28 mouse cellular contexts compared by ENCODE assay signal in the genomic region with DNA sequence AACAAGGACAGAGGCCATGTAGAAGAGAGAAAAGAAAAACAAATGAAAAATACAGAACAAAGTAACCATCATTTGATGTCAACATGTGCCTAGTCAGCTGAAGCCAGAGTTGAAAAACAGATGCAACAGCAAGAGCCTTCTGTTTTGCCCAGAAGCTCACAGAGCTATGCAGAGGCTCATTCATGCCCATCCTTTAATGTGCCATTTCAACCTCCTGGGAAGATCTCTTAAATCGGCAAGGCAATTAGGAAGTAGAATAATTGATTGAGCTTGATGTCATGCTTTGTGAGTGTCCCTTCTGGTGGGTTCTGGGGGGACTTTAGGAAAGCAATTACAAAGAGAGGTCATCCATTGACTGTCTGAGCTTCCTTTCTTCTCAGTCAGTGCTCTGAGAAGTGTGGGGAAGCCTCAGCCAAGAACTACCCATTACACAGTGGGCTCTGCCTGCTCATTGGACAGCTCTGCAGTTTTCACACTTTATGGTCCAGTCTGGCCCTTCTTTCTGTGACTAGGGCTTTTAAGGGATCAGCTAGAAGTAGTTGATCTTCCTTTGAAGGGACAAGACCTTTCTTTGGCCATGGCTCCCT.
DNase-seq lines count a peak whose midpoint lies in the region; ATAC-seq and TF ChIP-seq lines count a peak whose summit lies in the region.
"Had no signal": no experiment of that assay in that cellular context is flagged by ENCODE, and none has a peak within 500 bp of the region (broad histone marks: within the 10 kb centered on the region; RNA-seq: fewer than 3 reads in every experiment).

No protein-coding gene starts in this region.

- H3K36me3 ChIP-seq in forebrain, postnatal 0 days (ENCODE audit: insufficient read depth) = no peaks in the 10 kb centered on the region
- H3K36me3 ChIP-seq in forebrain, embryonic 16.5 days (ENCODE audit: control insufficient read depth, insufficient read depth) = no peaks in the 10 kb centered on the region
- H3K36me3 ChIP-seq in neural tube, embryonic 13.5 days = no peaks in the 10 kb centered on the region
- no peaks in the 10 kb centered on the region for H3K36me3 ChIP-seq in hindbrain, postnatal 0 days (ENCODE audit: insufficient read depth, low read length)
- H3K36me3 ChIP-seq in stomach, postnatal 0 days (ENCODE audit: control insufficient read depth, insufficient read depth, low read length) = no peaks in the 10 kb centered on the region
- H3K36me3 ChIP-seq: G1E; kidney, embryonic 15.5 days; limb, embryonic 13.5 days; lung, embryonic 15.5 days; midbrain, embryonic 12.5 days; neural tube, embryonic 12.5 days had no signal

- no peak overlapping the region for H3K9ac ChIP-seq in forebrain, postnatal 0 days
- H3K9ac ChIP-seq in forebrain, embryonic 16.5 days (replicated peaks; ENCODE audit: low read depth, low read length) = no peak overlapping the region
- H3K9ac ChIP-seq in neural tube, embryonic 13.5 days = no peak overlapping the region
- no peak overlapping the region for H3K9ac ChIP-seq in hindbrain, postnatal 0 days (replicated peaks; ENCODE audit: low read length)
- H3K9ac ChIP-seq in stomach, postnatal 0 days (ENCODE audit: low read length) = no peak overlapping the region
- H3K9ac ChIP-seq: kidney, embryonic 15.5 days; limb, embryonic 13.5 days; lung, embryonic 15.5 days; midbrain, embryonic 12.5 days; neural tube, embryonic 12.5 days had no signal

- no peak for TF ChIP-seq CTCF in forebrain, postnatal 0 days (IDR thresholded peaks at IDR 0.05; ENCODE audit: low read depth)
- TF ChIP-seq CTCF in hindbrain, postnatal 0 days (IDR thresholded peaks at IDR 0.05; ENCODE audit: low read depth) = no peak
- no peak for TF ChIP-seq CTCF in stomach, postnatal 0 days (IDR thresholded peaks at IDR 0.05; ENCODE audit: low read depth)

- no peak for DNase-seq in forebrain, postnatal 0 days
- no peak for DNase-seq in neural tube, embryonic 10.5 days (ENCODE audit: extremely low spot score, low spot score)
- peak; percentile 4 for DNase-seq in hindbrain, postnatal 0 days (ENCODE audit: low spot score)
- DNase-seq in stomach, postnatal 0 days (ENCODE audit: low spot score) = no peak
- DNase-seq: adrenal gland, postnatal 25 days; cerebellum, adult 2 months; cerebellum, postnatal 14 days; gastrocnemius, postnatal 10 days; kidney, adult 11 months; kidney, postnatal 36 days; right cerebral cortex, postnatal 4 days; thymus, adult 2 months; thymus, postnatal 36 days had no signal

- WGBS in forebrain, postnatal 0 days = 38% methylated on average over 1 of the region's 1 CpGs
- 46% methylated on average over 1 of the region's 1 CpGs for WGBS in forebrain, embryonic 16.5 days
- WGBS in neural tube, embryonic 13.5 days = 16% methylated on average over 1 of the region's 1 CpGs
- WGBS in hindbrain, postnatal 0 days = 19% methylated on average over 1 of the region's 1 CpGs
- WGBS in stomach, postnatal 0 days = 75% methylated on average over 1 of the region's 1 CpGs

- H3K4me1 ChIP-seq in forebrain, postnatal 0 days (ENCODE audit: insufficient read depth) = no peaks in the 10 kb centered on the region
- no peaks in the 10 kb centered on the region for H3K4me1 ChIP-seq in forebrain, embryonic 16.5 days (replicated peaks; ENCODE audit: control insufficient read depth, insufficient read depth, low read length)
- no peaks in the 10 kb centered on the region for H3K4me1 ChIP-seq in neural tube, embryonic 13.5 days (replicated peaks)
- no peaks in the 10 kb centered on the region for H3K4me1 ChIP-seq in hindbrain, postnatal 0 days (ENCODE audit: insufficient read depth, low read length)
- no peaks in the 10 kb centered on the region for H3K4me1 ChIP-seq in stomach, postnatal 0 days (replicated peaks; ENCODE audit: control insufficient read depth, insufficient read depth)
- H3K4me1 ChIP-seq: kidney, embryonic 15.5 days; limb, embryonic 13.5 days; lung, embryonic 15.5 days; midbrain, embryonic 12.5 days; neural tube, embryonic 12.5 days had no signal

- no peak overlapping the region for H3K4me3 ChIP-seq in forebrain, postnatal 0 days (ENCODE audit: low read depth, low read length)
- H3K4me3 ChIP-seq in forebrain, embryonic 16.5 days (replicated peaks; ENCODE audit: low read length) = no peak overlapping the region
- H3K4me3 ChIP-seq in neural tube, embryonic 13.5 days = no peak overlapping the region
- no peak overlapping the region for H3K4me3 ChIP-seq in hindbrain, postnatal 0 days (ENCODE audit: low read length)
- no peak overlapping the region for H3K4me3 ChIP-seq in stomach, postnatal 0 days (ENCODE audit: low read depth, low read length)
- H3K4me3 ChIP-seq: erythroblast, embryonic 14.5 days; kidney, embryonic 15.5 days; layer of hippocampus, adult 2 months; left cerebral cortex, adult 2 months; limb, embryonic 13.5 days; lung, embryonic 15.5 days; midbrain, embryonic 12.5 days; neural tube, embryonic 12.5 days had no signal

- H3K4me2 ChIP-seq in forebrain, postnatal 0 days (ENCODE audit: low read depth) = no peak overlapping the region
- H3K4me2 ChIP-seq in forebrain, embryonic 16.5 days (ENCODE audit: low read length) = no peak overlapping the region
- H3K4me2 ChIP-seq in neural tube, embryonic 13.5 days = no peak overlapping the region
- H3K4me2 ChIP-seq in hindbrain, postnatal 0 days (ENCODE audit: low read depth, low read length) = no peak overlapping the region
- H3K4me2 ChIP-seq in stomach, postnatal 0 days (replicated peaks; ENCODE audit: low read depth) = no peak overlapping the region
- H3K4me2 ChIP-seq: kidney, embryonic 15.5 days; limb, embryonic 13.5 days; liver, embryonic 11.5 days; lung, embryonic 15.5 days; midbrain, embryonic 12.5 days; neural tube, embryonic 12.5 days had no signal

- ATAC-seq in forebrain, postnatal 0 days = peak; percentile 12; the same call in 1 of the 2 replicates
- ATAC-seq in forebrain, embryonic 16.5 days = no peak
- peak; percentile 65 for ATAC-seq in neural tube, embryonic 13.5 days (ENCODE audit: low read depth)
- peak; percentile 72 for ATAC-seq in hindbrain, postnatal 0 days
- no peak for ATAC-seq in stomach, postnatal 0 days (ENCODE audit: low FRiP score, low TSS enrichment)
- no peak for ATAC-seq in megakaryocyte-erythroid progenitor cell, adult 5-6 weeks (replicated peaks; ENCODE audit: low FRiP score, low TSS enrichment, poor library complexity, severe bottlenecking)
- ATAC-seq in CD4-positive, CD25-positive, alpha-beta regulatory T cell, adult 4 months = no peak
- ATAC-seq: inflammation-experienced regulatory T-cells, adult 6 months had no signal

- H3K9me3 ChIP-seq in forebrain, postnatal 0 days (ENCODE audit: low read length) = no peaks in the 10 kb centered on the region
- no peaks in the 10 kb centered on the region for H3K9me3 ChIP-seq in forebrain, embryonic 16.5 days (ENCODE audit: control insufficient read depth, low read length)
- H3K9me3 ChIP-seq in neural tube, embryonic 13.5 days = no peaks in the 10 kb centered on the region
- no peaks in the 10 kb centered on the region for H3K9me3 ChIP-seq in hindbrain, postnatal 0 days (ENCODE audit: low read length)
- no peaks in the 10 kb centered on the region for H3K9me3 ChIP-seq in stomach, postnatal 0 days (ENCODE audit: control insufficient read depth, low read length)
- H3K9me3 ChIP-seq: G1E; kidney, embryonic 15.5 days; limb, embryonic 13.5 days; lung, embryonic 15.5 days; midbrain, embryonic 12.5 days; neural tube, embryonic 12.5 days had no signal

- no peak for TF ChIP-seq EP300 in stomach, postnatal 0 days (optimal IDR thresholded peaks at IDR 0.05)

- no peaks in the 10 kb centered on the region for H3K27me3 ChIP-seq in forebrain, postnatal 0 days (ENCODE audit: insufficient read depth, low read length)
- no peaks in the 10 kb centered on the region for H3K27me3 ChIP-seq in forebrain, embryonic 16.5 days (replicated peaks; ENCODE audit: control insufficient read depth, insufficient read depth, low read length)
- H3K27me3 ChIP-seq in neural tube, embryonic 13.5 days = no peaks in the 10 kb centered on the region
- H3K27me3 ChIP-seq in hindbrain, postnatal 0 days (ENCODE audit: insufficient read depth, low read length) = no peaks in the 10 kb centered on the region
- no peaks in the 10 kb centered on the region for H3K27me3 ChIP-seq in stomach, postnatal 0 days (ENCODE audit: control insufficient read depth, insufficient read depth, low read length)
- H3K27me3 ChIP-seq: kidney, embryonic 15.5 days; limb, embryonic 13.5 days; lung, embryonic 15.5 days; midbrain, embryonic 12.5 days; neural tube, embryonic 12.5 days had no signal

- H3K27ac ChIP-seq in forebrain, postnatal 0 days (ENCODE audit: low read depth, low read length) = no peak overlapping the region
- no peak overlapping the region for H3K27ac ChIP-seq in forebrain, embryonic 16.5 days (ENCODE audit: low read length)
- no peak overlapping the region for H3K27ac ChIP-seq in neural tube, embryonic 13.5 days (replicated peaks)
- no peak overlapping the region for H3K27ac ChIP-seq in hindbrain, postnatal 0 days
- H3K27ac ChIP-seq in stomach, postnatal 0 days (replicated peaks) = no peak overlapping the region
- H3K27ac ChIP-seq: kidney, embryonic 15.5 days; layer of hippocampus, adult 2 months; left cerebral cortex, adult 2 months; limb, embryonic 13.5 days; lung, embryonic 15.5 days; midbrain, embryonic 12.5 days; neural tube, embryonic 12.5 days had no signal

Comparison
In these comparisons a context has a peak if more than half of its experiments do, and no peak if none do; other contexts are left out.
1. ATAC-seq: peak in forebrain, postnatal 0 days (single experiment), neural tube, embryonic 13.5 days (single experiment) and hindbrain, postnatal 0 days (single experiment); none in forebrain, embryonic 16.5 days (single experiment), stomach, postnatal 0 days (single experiment), megakaryocyte-erythroid progenitor cell, adult 5-6 weeks (single experiment) and CD4-positive, CD25-positive, alpha-beta regulatory T cell, adult 4 months (single experiment).